Mouse (Mus musculus) kidney, adult 2 months (tissue): ENCODE data around the gene Spaca6. TPM values are rescaled to one million over a fixed set of nuclear protein-coding genes. Genes with fewer than 3 reads are reported as not detected.
"Not testable (repeated sequence)": the region's sequence is repeated elsewhere in the genome, so short reads cannot be mapped to it uniquely, and the experiment has no call there.

Experiments
- DNase-seq: peaks from one replicate; pipeline ENCODE4 v3.0.0; 2021
- H3K27ac ChIP-seq: fragments of 200-500 bp; 2 replicates; pipeline ENCODE4 v1.5.1; 2012; ENCODE audit warnings: low read depth, low read length, control low read depth, inconsistent platforms; ENCODE audit not compliant: insufficient read depth
- H3K27me3 ChIP-seq: fragments of 200-500 bp; replicated peaks from 2 replicates; pipeline ENCODE4 v1.6.1; 2012; ENCODE audit warnings: mild to moderate bottlenecking, moderate library complexity, low read length, inconsistent platforms; ENCODE audit not compliant: control insufficient read depth, insufficient read depth
- H3K36me3 ChIP-seq: fragments of 200-500 bp; 2 replicates; pipeline ENCODE4 v1.6.1; 2012; ENCODE audit warnings: mild to moderate bottlenecking, moderate library complexity, low read length, inconsistent platforms; ENCODE audit not compliant: control insufficient read depth, insufficient read depth
- H3K4me1 ChIP-seq: fragments of 200-500 bp; 2 replicates; pipeline ENCODE4 v1.6.1; 2011; ENCODE audit warnings: low read length; ENCODE audit not compliant: control insufficient read depth, insufficient read depth
- H3K4me3 ChIP-seq: fragments of 200-500 bp; 2 replicates; pipeline ENCODE4 v1.5.1; 2011; ENCODE audit warnings: mild to moderate bottlenecking, low read depth, low read length, control low read depth; ENCODE audit not compliant: insufficient read depth
- CTCF ChIP-seq: fragments of 200-500 bp; conservative IDR thresholded peaks from 2 replicates; pipeline ENCODE4 v1.5.1; 2011; ENCODE audit warnings: low read depth, mild to moderate bottlenecking, control low read depth, low read length, moderate library complexity, mixed read lengths; ENCODE audit not compliant: insufficient read depth, insufficient read length
- POLR2A ChIP-seq: fragments of 200-500 bp; IDR thresholded peaks from one replicate; pipeline ENCODE4 v1.6.1; 2011; ENCODE audit warnings: low read depth, low read length, control low read depth
- WGBS: fragments of 180-500 bp; shearing (Covaris S2); methylation state at CpG from one replicate; pipeline ENCODE4 v1.1.7; 2018; 5-methylcytosine and 5-hydroxymethylcytosine counted together
- polyA plus RNA-seq: library from polyadenylated mRNA; depleted of rRNA; stranded (reverse); fragments of >200 nt; gene quantifications from 2 replicates; pipeline ENCODE4 v1.2.3, GENCODE M21; 2012

Gene Spaca6
- polyA plus RNA-seq, 1 experiment = 43.9 TPM

DNA sequence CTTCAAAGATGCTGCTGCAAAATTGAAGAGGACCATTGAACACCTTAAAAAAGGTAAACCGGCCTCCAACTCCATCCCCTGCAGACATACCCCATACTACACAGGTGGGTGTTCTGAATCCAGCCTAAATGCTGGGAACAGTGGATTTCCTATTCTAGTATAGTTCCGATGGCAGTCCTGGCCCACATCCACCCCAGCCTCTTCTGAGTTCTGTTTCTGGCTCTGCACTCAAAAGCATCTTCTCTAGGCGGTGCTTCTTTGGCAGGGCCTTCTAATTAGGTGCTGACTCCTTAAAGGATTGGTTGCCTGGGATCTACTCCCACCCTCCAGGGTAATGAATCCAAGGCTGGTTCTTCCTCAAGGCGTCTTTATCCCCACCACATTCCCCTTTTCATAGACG lies 9.1 kb downstream of the Spaca6 start:
- Histone ChIP-seq H3K27ac (no peak overlapping the region), H3K4me1 (peaks cover 12% of the 10 kb centered on the region), H3K4me3 (no peak overlapping the region), H3K27me3 (no peaks in the 10 kb centered on the region), H3K36me3 (no peaks in the 10 kb centered on the region)
- 76% methylated on average over 5 of the region's 5 CpGs for WGBS
- TF ChIP-seq CTCF (no peak), POLR2A (no peak)
- no peak for DNase-seq

DNA sequence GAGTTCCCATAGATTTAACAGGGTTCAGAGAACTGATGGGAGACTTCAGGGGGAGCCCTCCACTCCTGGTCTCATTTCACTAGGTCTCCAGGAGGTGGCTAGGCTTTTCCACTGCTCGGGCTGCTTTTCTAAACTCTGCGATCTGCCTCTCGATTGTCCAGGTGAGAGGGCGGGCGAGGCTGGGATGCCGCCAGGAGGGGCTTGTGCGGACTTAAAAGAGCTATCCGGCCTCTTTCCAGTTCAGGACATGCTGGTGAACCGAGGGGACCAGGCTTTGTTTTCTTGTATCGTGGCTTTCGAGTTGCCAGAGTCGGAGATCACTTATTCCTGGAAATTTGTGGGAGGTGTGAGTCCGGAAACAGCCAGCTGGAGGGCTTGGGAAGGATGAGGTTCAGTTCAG lies 10.5 kb downstream of the Spaca6 start:
- H3K36me3 ChIP-seq = no peaks in the 10 kb centered on the region
- 7% methylated on average over 13 of the region's 13 CpGs for WGBS
- H3K27me3 ChIP-seq = no peaks in the 10 kb centered on the region
- peaks cover 12% of the 10 kb centered on the region for H3K4me1 ChIP-seq
- no peak for DNase-seq
- H3K27ac ChIP-seq = peak overlapping the region; percentile 57
- TF ChIP-seq CTCF (no peak), POLR2A (no peak)
- H3K4me3 ChIP-seq = peak overlapping the region; percentile 54

DNA sequence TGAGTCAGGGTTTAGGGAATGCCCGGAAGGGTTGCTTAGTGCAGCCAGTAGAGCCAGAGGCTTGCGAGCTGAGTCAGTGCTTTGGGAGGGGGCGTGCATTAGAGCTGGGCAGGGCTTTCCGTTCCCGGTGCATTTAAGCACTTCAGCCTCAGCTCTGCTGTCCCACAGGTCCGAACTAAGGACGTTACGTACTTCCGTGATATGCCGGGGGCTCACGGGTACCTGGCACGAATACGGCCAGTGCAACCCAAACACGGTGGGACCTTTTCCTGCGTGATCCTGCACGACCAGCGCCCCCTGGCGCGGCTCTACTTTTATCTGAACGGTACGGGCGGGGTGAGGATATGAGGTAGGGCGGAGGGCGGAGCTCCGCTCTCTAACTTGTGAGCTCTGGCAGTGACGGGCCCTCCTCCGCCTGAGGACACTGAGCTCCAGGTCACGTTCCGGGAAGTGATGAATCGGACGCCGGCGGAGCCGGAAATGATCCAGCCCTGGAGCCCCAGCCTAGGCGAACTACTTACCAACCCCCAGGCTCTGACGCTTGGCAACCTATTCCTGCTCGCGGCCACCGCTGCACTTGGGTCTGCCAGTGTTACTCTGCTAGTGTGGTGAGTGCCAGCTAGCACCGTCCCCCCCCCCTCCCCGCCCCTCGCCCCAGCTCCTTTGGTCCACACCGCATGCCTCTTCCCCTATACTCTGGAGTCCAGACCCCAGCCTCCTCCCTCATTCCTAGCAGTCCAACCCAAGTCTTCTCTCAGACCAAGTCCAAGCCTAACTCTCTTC lies 11.2 kb downstream of the Spaca6 start:
- peak; percentile 99 for DNase-seq
- Histone ChIP-seq H3K27ac (peak overlapping the region; percentile 87), H3K4me3 (peak overlapping the region; percentile 54), H3K27me3 (no peaks in the 10 kb centered on the region), H3K36me3 (no peaks in the 10 kb centered on the region), H3K4me1 (peaks cover 12% of the 10 kb centered on the region)
- TF ChIP-seq POLR2A (peak; percentile 64), CTCF (peak; percentile 71)
- WGBS = 1% methylated on average over 43 of the region's 43 CpGs

DNA sequence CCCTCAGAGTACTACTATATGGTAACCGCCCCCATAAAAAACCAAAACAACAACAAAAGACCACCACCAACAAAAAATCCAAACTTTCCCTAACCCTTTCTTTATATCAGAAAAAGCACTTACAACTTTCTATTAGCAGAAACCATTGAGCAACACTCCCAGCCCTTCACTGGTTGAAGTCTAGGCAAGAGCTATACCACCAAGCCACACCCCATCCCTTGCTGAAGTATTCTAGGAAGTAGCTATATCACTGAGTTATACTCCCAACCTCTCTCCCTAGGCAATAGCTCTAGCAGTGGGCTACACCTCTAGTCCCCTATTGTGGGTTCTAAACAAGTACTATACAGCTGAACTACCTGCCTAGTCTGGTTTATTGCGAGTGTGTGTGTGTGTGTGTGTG lies 12.3 kb downstream of the Spaca6 start:
- peaks cover 12% of the 10 kb centered on the region for H3K4me1 ChIP-seq
- no peak overlapping the region for H3K27ac ChIP-seq
- H3K27me3 ChIP-seq = no peaks in the 10 kb centered on the region
- DNase-seq = no peak
- TF ChIP-seq CTCF (no peak), POLR2A (no peak)
- no peaks in the 10 kb centered on the region for H3K36me3 ChIP-seq
- H3K4me3 ChIP-seq = no peak overlapping the region
- 98% methylated on average over 2 of the region's 2 CpGs for WGBS

DNA sequence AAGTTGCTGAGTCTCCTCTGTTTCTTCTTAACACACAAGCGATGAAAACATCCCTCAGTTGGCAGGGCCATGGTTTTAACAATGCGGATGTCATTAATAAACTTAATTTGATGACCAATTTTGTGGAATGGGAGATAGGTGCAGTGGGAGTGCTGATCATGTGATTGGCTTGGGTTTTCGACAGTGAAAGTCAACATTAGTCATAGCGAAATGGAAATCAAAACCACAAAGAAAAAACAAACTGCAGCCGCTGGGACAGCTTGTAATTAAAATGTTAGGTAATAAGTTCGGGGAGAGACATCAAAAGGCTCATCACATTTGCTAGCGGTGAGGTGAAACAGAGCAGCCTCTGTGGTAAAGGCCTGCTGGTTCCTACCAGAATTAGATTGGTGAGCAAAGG lies 13.8 kb downstream of the Spaca6 start:
- WGBS = 80% methylated on average over 7 of the region's 7 CpGs

DNA sequence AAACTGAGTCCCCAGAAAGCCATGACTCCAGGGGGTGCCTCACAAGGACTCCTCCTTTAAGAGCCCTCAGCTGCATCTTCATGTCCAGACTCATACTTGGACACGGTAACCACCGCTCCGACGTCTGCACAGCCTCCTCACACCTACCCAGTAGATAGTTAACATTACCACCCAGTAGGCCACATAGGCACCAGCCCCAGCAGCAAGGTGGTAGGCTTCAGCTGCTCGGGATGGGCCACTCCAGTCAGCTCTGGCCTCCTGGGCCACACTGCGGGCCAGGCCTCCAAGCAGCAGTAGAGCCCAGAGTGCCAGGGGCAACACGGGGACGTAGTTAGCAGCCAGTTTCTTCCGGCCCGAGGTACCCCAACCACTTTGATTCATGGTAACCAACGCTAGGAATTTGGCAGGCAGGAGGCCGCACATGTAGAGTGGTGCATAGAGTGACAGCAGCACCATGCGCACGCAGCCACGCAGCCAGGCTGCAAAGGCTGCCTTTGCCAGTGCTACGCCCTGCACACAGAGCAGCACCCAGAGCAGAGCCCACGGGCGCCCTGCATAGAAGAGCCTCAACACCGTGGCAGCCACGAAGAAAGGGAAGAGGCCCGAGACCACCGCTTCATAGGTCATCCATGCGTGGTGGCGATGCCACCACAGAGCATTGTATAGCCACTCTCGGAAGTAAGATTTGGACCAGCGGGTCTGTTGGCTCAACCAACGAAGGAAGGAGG lies 16.7 kb downstream of the Spaca6 start:
- Histone ChIP-seq H3K27ac (no peak overlapping the region), H3K36me3 (no peaks in the 10 kb centered on the region), H3K4me1 (peaks cover 3% of the 10 kb centered on the region; the same call in 1 of the 2 replicates), H3K27me3 (no peaks in the 10 kb centered on the region), H3K4me3 (no peak overlapping the region)
- TF ChIP-seq CTCF (no peak), POLR2A (no peak)
- 68% methylated on average over 27 of the region's 27 CpGs for WGBS
- DNase-seq = no peak

More for the DNA sequence above, 13.8 kb downstream of the Spaca6 start:
- peaks cover 12% of the 10 kb centered on the region for H3K4me1 ChIP-seq
- H3K27ac ChIP-seq = no peak overlapping the region
- no peak overlapping the region for H3K4me3 ChIP-seq
- DNase-seq = no peak
- TF ChIP-seq CTCF (no peak), POLR2A (no peak)
- H3K36me3 ChIP-seq = no peaks in the 10 kb centered on the region
- H3K27me3 ChIP-seq = no peaks in the 10 kb centered on the region

DNA sequence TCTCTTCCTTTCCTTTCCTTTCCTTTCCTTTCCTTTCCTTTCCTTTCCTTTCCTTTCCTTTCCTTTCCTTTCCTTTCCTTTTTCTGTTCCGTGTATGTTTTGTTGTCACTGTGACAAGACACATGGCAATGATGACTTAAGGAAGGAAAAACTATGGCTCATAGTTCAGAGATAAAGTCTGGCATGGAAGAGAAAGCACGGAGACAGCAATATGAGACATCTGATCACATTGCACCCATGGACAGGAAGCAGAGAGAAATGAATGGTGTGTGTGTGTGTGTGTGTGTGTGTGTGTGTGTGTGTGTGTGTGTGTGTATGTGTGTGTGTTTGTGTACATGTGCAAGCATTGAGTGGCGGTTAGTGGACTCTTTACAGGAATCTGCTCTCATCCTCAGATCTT lies 17.6 kb downstream of the Spaca6 start:
- WGBS = 66% methylated on average over 3 of the region's 3 CpGs
- DNase-seq, H3K27me3 ChIP-seq, H3K36me3 ChIP-seq, H3K4me3 ChIP-seq, H3K27ac ChIP-seq, H3K4me1 ChIP-seq: not testable (repeated sequence)
